Mouse (Mus musculus) embryo, embryonic 11.5 days (tissue): ENCODE results near the gene Arsb.
A peak's percentile ranks its signal among the peaks of the same experiment; 100 is the strongest.

Experiments used
- DNase-seq: peaks from one replicate; pipeline ENCODE4 v3.0.0-alpha.2; 2012; ENCODE audit warnings: low read depth, low spot score

Gene Arsb

GRCm38 (mm10) chr13:93771588-93772278, at the start of gene Arsb:
Arsb (plus strand) TSS chr13:93771630.
- peak; percentile 75 for DNase-seq

- DNase-seq = no peak
These were observed 49.5 kb upstream of the Arsb start for GRCm38 (mm10) chr13:93721916-93722315.

- DNase-seq = no peak
These were observed 48.0 kb upstream of the Arsb start for GRCm38 (mm10) chr13:93723455-93723854.

- no peak for DNase-seq
These were observed 47.2 kb upstream of the Arsb start for GRCm38 (mm10) chr13:93724206-93724605.

DNA sequence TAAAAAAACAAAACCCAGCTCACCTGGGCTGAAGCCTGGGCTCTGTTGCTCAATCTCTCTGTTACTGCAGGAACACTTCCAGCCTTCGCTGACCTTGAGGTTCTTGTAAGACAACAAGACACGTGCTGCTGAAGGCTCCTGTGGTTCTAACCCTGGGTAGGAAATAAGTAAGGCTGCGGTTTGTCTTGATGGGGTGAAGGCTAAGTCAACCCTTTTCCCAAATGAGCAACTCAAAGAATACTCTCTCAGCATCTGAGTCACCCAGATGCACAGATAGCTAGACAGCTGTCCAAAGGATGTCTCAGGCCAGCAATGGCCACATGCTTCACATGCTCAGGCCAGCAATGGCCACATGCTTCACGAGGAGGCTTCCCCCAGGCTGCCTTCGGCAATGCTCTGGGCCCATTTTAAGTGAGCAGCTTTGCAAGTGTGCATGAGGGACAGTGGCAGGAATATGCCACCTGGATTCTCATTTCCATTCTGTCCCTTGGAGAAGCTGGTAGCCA, 36.2 kb upstream of the Arsb start:
- no peak for DNase-seq

GRCm38 (mm10) chr13:93744118-93744517, 27.3 kb upstream of the Arsb start:
- DNase-seq = no peak

DNA sequence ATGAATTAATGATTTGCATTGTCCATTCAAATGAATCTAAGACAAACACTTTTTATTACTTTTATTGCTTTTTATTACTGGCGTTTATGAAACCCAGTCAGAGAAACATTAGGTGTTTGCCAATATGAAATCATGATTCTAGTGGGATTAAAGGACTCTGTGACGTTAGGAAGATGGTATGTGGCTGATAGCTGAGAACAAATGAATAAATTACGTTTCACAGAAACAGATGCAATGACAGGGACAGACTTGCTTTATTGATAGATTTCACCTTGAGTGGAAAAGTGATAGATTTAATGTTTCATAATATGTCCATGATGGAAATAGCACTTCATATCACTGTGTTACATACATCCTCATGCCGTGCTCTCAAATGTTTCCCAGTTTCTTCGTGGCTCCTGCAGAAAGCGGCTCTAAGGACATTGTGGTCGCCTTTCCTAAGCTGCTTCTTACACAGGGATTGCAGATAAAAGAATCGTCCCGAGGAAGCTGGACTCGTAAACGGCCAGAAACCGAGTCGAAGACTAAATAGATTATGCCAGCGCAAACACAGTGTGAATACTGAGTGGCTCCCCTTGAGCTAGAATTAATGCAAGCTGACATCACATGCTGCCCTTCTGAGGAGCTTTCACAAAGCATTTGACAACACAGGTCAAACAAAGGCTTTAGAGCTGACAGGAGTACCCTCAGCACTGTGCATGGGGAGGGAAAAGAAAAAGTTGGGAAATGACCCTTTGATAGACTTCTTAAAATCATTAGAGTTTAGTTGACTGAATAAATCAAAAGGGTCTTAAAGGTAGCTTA, 18.6 kb upstream of the Arsb start:
- no peak for DNase-seq

- DNase-seq = no peak
These were observed 16.3 kb upstream of the Arsb start for GRCm38 (mm10) chr13:93755084-93755483.

- DNase-seq = no peak
These were observed 14.8 kb upstream of the Arsb start for GRCm38 (mm10) chr13:93756674-93757073.

DNA sequence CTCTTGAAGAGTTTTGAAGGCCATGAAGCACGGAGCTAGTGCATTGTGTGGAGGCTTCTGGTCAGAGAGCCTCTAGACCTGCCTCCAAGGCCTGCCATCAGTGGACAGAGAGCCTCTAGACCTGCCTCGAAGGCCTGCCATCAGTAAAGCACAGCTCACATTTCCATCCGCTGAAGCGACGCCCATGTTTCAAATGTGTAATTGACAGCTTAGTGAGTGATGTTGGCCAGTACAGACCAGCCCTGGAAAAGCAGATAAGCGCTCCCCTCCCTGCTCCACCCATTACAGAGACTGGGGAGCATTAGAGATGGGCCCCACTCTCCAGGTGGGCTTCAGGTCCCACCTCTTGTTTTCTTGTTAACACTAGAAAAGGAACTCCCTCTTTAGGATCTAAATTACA, 13.9 kb upstream of the Arsb start:
- no peak for DNase-seq

- no peak for DNase-seq
These were observed 13.1 kb upstream of the Arsb start for GRCm38 (mm10) chr13:93758149-93758898.

DNA sequence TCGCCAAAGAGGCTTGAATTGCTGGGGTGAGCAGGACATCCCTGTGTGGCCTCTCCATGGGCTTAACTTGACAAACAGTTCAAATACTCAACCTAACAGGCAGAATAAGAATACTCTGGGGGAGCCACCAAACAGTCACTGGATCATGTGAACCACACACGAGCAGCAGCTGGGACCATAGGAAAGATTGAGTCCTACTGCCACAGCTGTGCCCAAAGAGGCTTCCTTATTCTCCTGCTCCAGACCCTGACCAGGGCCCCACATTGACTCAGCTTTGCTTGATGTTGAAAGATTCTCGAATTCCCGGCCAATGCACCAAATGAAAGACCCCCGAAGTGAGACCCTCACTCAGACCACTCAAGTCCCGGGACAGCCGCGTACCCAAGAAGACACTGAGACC, 9.6 kb upstream of the Arsb start:
- no peak for DNase-seq

- no peak for DNase-seq
These were observed 8.6 kb upstream of the Arsb start for GRCm38 (mm10) chr13:93762879-93763278.

DNA sequence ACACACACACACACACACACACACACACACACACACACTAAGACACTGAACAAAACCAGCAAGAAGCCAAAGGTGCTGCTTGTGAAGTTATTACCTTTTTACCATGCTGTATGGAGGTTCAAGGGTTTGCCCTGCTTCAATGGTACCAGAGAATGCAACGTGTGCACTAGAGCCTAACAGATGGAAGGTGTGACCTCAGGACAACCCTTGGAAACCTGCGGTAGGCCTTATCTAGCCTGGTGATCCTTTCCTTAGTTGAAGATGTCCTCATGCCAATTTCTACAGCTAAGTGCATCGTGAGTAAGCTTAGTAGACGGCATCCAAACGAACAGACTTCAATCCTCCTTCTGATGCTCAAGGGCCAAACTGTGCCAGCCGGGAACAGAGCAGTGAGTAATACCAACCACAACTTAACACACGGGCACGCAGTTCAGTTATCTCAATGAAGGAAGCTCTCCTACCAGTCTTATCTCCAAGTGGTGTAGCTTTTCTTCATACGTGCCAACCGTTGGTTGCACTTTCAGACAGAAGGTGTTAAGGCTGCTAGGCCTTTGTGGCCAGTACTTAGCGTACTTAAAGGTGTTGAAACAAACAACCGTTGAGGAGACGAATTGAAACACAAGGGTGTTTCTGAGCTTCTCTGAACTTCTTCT, 7.0 kb upstream of the Arsb start:
- DNase-seq = no peak

DNA sequence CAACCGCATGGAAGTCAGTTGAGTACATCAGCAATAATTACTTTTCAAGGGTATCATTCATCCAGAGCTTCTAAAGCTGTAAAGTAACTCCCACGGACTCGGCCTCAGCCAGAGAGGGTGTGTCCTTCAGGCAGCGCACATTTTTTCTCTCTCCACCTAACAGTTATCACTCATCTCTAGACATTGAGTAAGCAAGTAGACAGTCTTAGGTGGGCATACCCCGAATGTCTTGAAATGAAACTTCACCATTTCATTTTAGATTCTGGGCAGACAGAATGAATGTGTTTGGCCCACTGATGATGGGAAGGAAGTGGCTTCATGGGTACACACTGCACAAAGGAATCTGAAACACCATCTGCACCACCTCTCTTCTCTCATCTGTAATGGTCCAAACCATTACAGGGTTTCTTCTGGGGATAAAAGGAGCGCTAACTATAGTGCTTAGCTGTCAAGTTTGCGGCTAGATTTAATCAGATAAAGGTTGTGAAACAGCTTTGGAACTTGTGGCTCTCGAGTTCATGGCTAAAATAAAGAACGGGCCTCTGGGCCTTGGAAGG, 321 bp upstream of the Arsb start:
- DNase-seq = no peak

DNA sequence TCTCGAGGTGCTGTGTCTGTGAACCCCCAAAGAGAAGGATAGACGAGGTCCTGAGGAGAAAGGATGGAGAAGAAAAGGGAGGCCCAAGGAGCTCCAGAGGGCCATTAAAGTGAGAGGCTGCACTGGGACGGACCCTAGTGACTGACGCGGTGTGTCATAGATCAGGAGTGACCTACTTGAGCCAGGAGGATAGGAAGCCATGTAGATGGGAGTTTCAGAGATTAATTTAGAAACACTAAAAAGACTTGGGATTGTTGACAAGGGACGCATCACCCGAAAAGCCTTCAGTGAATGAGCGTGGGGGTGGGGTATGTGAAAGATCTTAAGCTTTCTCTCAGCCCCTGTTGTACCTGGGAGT, 828 bp downstream of the Arsb start:
- no peak for DNase-seq

DNA sequence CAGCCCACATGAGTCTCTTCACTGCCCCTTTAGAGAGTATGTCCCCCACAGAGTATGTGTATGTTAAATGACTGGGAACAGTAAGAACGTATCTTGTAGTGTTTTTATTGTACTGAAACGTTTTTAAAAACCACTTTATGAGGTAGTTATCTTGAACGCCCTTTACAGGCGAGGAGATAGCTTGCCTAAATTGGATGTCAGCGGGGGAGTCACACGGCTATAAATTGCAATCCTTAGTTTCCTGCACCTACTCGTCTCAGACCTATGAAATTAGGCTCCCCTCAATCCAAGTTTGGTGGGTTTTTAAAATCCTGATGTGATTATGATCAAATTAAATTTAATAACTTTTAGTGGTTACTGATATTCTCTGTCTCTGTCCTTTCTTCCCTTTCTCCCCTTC, 1.4 kb downstream of the Arsb start:
- DNase-seq = no peak

- DNase-seq = no peak
These were observed 2.4 kb downstream of the Arsb start for GRCm38 (mm10) chr13:93773704-93774315.

DNA sequence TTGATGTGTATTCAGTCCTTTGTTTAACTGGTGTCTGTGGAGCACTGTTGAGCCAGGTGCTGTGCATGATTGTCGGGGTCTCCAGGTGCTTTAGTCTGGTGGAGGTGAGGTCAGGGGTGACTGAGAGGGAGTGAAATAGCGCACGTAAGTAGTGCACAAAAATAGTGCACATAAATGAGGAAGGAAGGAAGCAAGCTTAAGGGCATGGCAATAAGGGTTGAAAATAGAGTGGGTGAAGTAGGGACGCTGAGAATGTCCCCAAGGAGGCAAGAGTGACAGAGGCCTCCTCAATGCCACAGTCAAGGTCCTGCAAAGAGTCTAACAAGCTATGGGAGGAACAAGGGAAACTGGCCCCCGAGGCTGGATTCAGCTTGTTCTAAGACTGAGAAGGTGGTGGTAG, 11.4 kb downstream of the Arsb start:
- no peak for DNase-seq

DNA sequence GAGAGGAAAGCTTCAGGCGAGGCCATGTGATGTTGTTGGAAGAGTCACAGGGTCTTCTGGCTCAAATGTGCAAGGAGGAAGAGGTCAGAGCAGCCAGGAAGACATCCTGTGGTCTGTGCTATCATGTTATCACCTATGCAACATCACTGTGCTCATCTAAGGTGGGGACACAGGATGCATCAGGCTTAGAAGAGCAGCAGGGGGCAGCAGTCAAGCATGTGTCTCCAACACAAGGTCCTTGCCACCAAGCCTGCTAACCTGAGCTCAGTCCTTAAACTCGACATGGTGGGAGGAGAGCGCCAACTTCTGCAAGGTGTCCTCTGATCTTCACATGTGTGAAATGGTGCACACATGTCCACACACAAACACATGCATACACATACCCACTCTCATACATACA, 13.9 kb downstream of the Arsb start:
- no peak for DNase-seq

DNA sequence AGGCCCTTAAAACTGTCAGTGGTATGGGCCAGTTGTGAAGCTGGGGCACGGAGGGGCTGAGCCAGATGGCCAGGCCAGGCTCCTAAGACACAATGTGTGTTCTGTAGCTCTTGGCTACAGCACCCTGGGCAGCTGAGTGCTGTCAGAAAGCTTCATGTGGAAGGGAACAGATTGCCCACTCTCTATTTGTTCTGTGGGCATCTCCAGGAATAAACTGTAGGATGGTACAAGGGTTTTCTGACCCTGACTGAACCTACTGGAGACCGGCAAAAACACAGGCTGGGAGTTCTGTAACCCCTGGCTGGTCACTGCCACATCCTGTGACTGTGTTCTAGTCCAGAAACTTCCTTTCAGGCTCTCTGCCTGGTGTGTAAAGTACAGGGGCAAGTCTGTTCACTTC, 14.6 kb downstream of the Arsb start:
- DNase-seq = no peak
